Mouse (Mus musculus) C2C12 (cell line): Measurements from ENCODE around the gene Mef2a.

Experiments used
- CTCF ChIP-seq: IDR thresholded peaks from one replicate; pipeline ENCODE4 v1.5.1; 2011; ENCODE audit not compliant: control insufficient read depth, insufficient read depth, insufficient read length
- MAX ChIP-seq: IDR thresholded peaks from one replicate; pipeline ENCODE4 v1.6.1; 2011; ENCODE audit warnings: mild to moderate bottlenecking, control low read depth
- MYOD1 ChIP-seq: IDR thresholded peaks from one replicate; pipeline ENCODE4 v1.6.1; 2011; ENCODE audit warnings: low read depth; ENCODE audit not compliant: control insufficient read depth, insufficient read length
- MYOG ChIP-seq: IDR thresholded peaks from one replicate; pipeline ENCODE4 v1.6.1; 2011; ENCODE audit not compliant: control insufficient read depth, insufficient read length; ENCODE audit errors: extremely low read depth

GRCm38 (mm10) chr7:67211971-67212370 is 160.7 kb downstream of the Mef2a start:
- no peak for TF ChIP-seq CTCF
- no peak for TF ChIP-seq MYOD1
- TF ChIP-seq MAX, result no peak
- TF ChIP-seq MYOG, result no peak
